Mouse (Mus musculus): Measurements from ENCODE around the gene Rcor2.

DNA sequence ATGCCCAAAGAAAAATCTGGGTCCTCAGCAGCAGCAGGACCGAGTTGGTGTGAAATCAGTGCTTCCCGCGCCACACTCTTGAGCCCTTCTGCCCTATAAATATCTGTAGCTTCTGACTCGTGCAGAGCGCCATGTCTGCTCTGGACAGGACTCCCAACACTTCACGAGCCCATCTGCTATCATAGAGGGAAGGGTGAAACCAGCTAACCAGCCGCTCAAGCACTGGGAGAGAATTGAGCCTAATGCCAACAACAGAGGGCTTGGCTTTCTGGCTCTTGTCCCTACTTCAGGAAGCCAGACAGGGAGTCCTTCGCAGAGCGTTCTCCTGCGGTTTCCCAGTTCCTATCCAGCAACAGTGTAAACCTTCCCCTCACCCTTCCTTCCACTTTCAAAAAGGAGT, 44.2 kb downstream of the Rcor2 start:
- TF ChIP-seq EP300 (IDR thresholded peaks at IDR 0.05; ENCODE audit: low read depth) (no peak), CTCF (IDR thresholded peaks at IDR 0.05; ENCODE audit: low read depth) (no peak)
